Mouse (Mus musculus): ENCODE measurements around the gene Il6st.

The Il6st gene

GRCm38 (mm10) chr13:112479032-112479431 lies 15.2 kb downstream of the Il6st start:
- no peak for DNase-seq (ENCODE audit: low read depth in 2 of 2, low spot score in 2 of 2)

- no peak for DNase-seq (ENCODE audit: low read depth in 2 of 2, low spot score in 2 of 2)
Observed at GRCm38 (mm10) chr13:112479926-112480325, 16.1 kb downstream of the Il6st start.

- no peak for DNase-seq (ENCODE audit: low read depth in 2 of 2, low spot score in 2 of 2)
Observed at GRCm38 (mm10) chr13:112482525-112482924, 18.7 kb downstream of the Il6st start.

GRCm38 (mm10) chr13:112483015-112483414 lies 19.1 kb downstream of the Il6st start:
- DNase-seq (ENCODE audit: low read depth in 2 of 2, low spot score in 2 of 2): no peak

GRCm38 (mm10) chr13:112486236-112486635 lies 22.4 kb downstream of the Il6st start:
- no peak for DNase-seq (ENCODE audit: low read depth in 2 of 2, low spot score in 2 of 2)

GRCm38 (mm10) chr13:112486676-112487075 lies 22.8 kb downstream of the Il6st start:
- no peak for DNase-seq (ENCODE audit: low read depth in 2 of 2, low spot score in 2 of 2)

GRCm38 (mm10) chr13:112490036-112490435 lies 26.2 kb downstream of the Il6st start:
- DNase-seq (ENCODE audit: low read depth in 2 of 2, low spot score in 2 of 2): no peak

GRCm38 (mm10) chr13:112491636-112492284 lies 27.9 kb downstream of the Il6st start:
- no peak for DNase-seq (ENCODE audit: low read depth in 2 of 2, low spot score in 2 of 2)

- no peak for DNase-seq (ENCODE audit: low read depth in 2 of 2, low spot score in 2 of 2)
Observed at GRCm38 (mm10) chr13:112492285-112492678, 28.4 kb downstream of the Il6st start.

- DNase-seq (ENCODE audit: low read depth in 2 of 2, low spot score in 2 of 2): no peak
Observed at GRCm38 (mm10) chr13:112494590-112494989, 30.7 kb downstream of the Il6st start.

GRCm38 (mm10) chr13:112500027-112500426 lies 36.2 kb downstream of the Il6st start:
- DNase-seq (ENCODE audit: low read depth in 2 of 2, low spot score in 2 of 2): no peak

GRCm38 (mm10) chr13:112500466-112500865 lies 36.6 kb downstream of the Il6st start:
- no peak for DNase-seq (ENCODE audit: low read depth in 2 of 2, low spot score in 2 of 2)

- no peak for DNase-seq (ENCODE audit: low read depth in 2 of 2, low spot score in 2 of 2)
Observed at GRCm38 (mm10) chr13:112503846-112504245, 40.0 kb downstream of the Il6st start.

- DNase-seq (ENCODE audit: low read depth in 2 of 2, low spot score in 2 of 2): no peak
Observed at GRCm38 (mm10) chr13:112505436-112505835, 41.6 kb downstream of the Il6st start.

- DNase-seq (ENCODE audit: low read depth in 2 of 2, low spot score in 2 of 2): no peak
Observed at GRCm38 (mm10) chr13:112506766-112507165, 42.9 kb downstream of the Il6st start.

GRCm38 (mm10) chr13:112507691-112508090 lies 43.8 kb downstream of the Il6st start:
- DNase-seq (ENCODE audit: low read depth in 2 of 2, low spot score in 2 of 2): peak; percentile 45 to 64

GRCm38 (mm10) chr13:112508487-112508886 lies 44.6 kb downstream of the Il6st start:
- no peak for DNase-seq (ENCODE audit: low read depth in 2 of 2, low spot score in 2 of 2)

- peak; percentile 18 to 44 for DNase-seq (ENCODE audit: low read depth in 2 of 2, low spot score in 2 of 2)
Observed at GRCm38 (mm10) chr13:112509465-112509864, 45.6 kb downstream of the Il6st start.

- no peak for DNase-seq (ENCODE audit: low read depth in 2 of 2, low spot score in 2 of 2)
Observed at GRCm38 (mm10) chr13:112510437-112511212, 46.8 kb downstream of the Il6st start.

- DNase-seq (ENCODE audit: low read depth in 2 of 2, low spot score in 2 of 2): no peak
Observed at GRCm38 (mm10) chr13:112511261-112511660, 47.4 kb downstream of the Il6st start.

- DNase-seq (ENCODE audit: low read depth in 2 of 2, low spot score in 2 of 2): no peak
Observed at GRCm38 (mm10) chr13:112511810-112512209, 47.9 kb downstream of the Il6st start.

- DNase-seq (ENCODE audit: low read depth in 2 of 2, low spot score in 2 of 2): no peak
Observed at GRCm38 (mm10) chr13:112512824-112513223, 49.0 kb downstream of the Il6st start.

- DNase-seq (ENCODE audit: low read depth in 2 of 2, low spot score in 2 of 2): no peak
Observed at GRCm38 (mm10) chr13:112514546-112514945, 50.7 kb downstream of the Il6st start.

Measured in CD8-positive naive resting alpha-beta T cell, adult 2 months (primary cell).